Mouse (Mus musculus) 416B (cell line): ENCODE measurements around the gene Myadm.
A peak's percentile ranks its signal among the peaks of the same experiment; 100 is the strongest.

Experiments
- DNase-seq: peaks from one replicate; pipeline ENCODE4 v3.0.0; 2011; ENCODE audit warnings: low read depth

Myadm gene

GRCm38 (mm10) chr7:3317704-3318103 lies 28.8 kb downstream of the Myadm start:
- DNase-seq: no peak

GRCm38 (mm10) chr7:3320856-3321255 lies 32.0 kb downstream of the Myadm start:
- no peak for DNase-seq

GRCm38 (mm10) chr7:3323826-3324225 lies 34.9 kb downstream of the Myadm start:
- DNase-seq: no peak

- peak; percentile 49 for DNase-seq
Measured at GRCm38 (mm10) chr7:3327961-3328360, 39.1 kb downstream of the Myadm start.

GRCm38 (mm10) chr7:3329776-3330546 lies 41.1 kb downstream of the Myadm start:
- peak; percentile 68 for DNase-seq

- DNase-seq: no peak
Measured at GRCm38 (mm10) chr7:3331171-3331570, 42.3 kb downstream of the Myadm start.

- DNase-seq: no peak
Measured at GRCm38 (mm10) chr7:3331581-3332223, 42.8 kb downstream of the Myadm start.

- DNase-seq: no peak
Measured at GRCm38 (mm10) chr7:3332224-3332615, 43.3 kb downstream of the Myadm start.

GRCm38 (mm10) chr7:3332619-3333521 lies 44.0 kb downstream of the Myadm start, which contains the start of gene Cacng7:
Gene Cacng7 (plus strand): TSS chr7:3332955.
- no peak for DNase-seq

GRCm38 (mm10) chr7:3333542-3333941 lies 44.7 kb downstream of the Myadm start:
- no peak for DNase-seq

GRCm38 (mm10) chr7:3336412-3336811 lies 47.5 kb downstream of the Myadm start:
- DNase-seq: no peak

GRCm38 (mm10) chr7:3338286-3338935 lies 49.5 kb downstream of the Myadm start:
- no peak for DNase-seq

- DNase-seq: no peak
Measured at GRCm38 (mm10) chr7:3339010-3339409, 50.1 kb downstream of the Myadm start.

- no peak for DNase-seq
Measured at GRCm38 (mm10) chr7:3343861-3344260, 55.0 kb downstream of the Myadm start.

- no peak for DNase-seq
Measured at GRCm38 (mm10) chr7:3345301-3345700, 56.4 kb downstream of the Myadm start.

GRCm38 (mm10) chr7:3347366-3348287 lies 58.7 kb downstream of the Myadm start:
- no peak for DNase-seq

GRCm38 (mm10) chr7:3348326-3348725 lies 59.4 kb downstream of the Myadm start:
- no peak for DNase-seq

- DNase-seq: no peak
Measured at GRCm38 (mm10) chr7:3349775-3350174, 60.9 kb downstream of the Myadm start.
